In genomic region chr2:167147708-167148107, GRCm38 (mm10) we compare ENCODE assay signal across 17 mouse cellular contexts. TPM values are rescaled to one million over a fixed set of nuclear protein-coding genes. Genes with fewer than 3 reads are reported as not detected.
DNase-seq lines count a peak whose midpoint lies in the region; ATAC-seq and TF ChIP-seq lines count a peak whose summit lies in the region.
"Had no signal": no experiment of that assay in that cellular context is flagged by ENCODE, and none has a peak within 500 bp of the region (broad histone marks: within the 10 kb centered on the region; RNA-seq: fewer than 3 reads in every experiment).

No protein-coding gene starts in this region.

- no peak for ATAC-seq in hindbrain, postnatal 0 days
- ATAC-seq: forebrain, embryonic 16.5 days; midbrain, embryonic 15.5 days had no signal

- H3K27me3 ChIP-seq in thymus, adult 2 months (ENCODE audit: control insufficient read depth, insufficient read depth, low read length), result no peaks in the 10 kb centered on the region
- no peaks in the 10 kb centered on the region for H3K27me3 ChIP-seq in hindbrain, postnatal 0 days (ENCODE audit: insufficient read depth, low read length)
- H3K27me3 ChIP-seq: midbrain, embryonic 15.5 days; neural tube, embryonic 15.5 days had no signal

- 8% methylated on average over 8 of the region's 8 CpGs for WGBS in thymus, adult 2 months
- 82% methylated on average over 8 of the region's 8 CpGs for WGBS in hindbrain, postnatal 0 days

- no peak for TF ChIP-seq CTCF in thymus, adult 2 months (IDR thresholded peaks at IDR 0.05; ENCODE audit: borderline replicate concordance, control insufficient read depth, extremely low read depth, insufficient read depth, low read length, poor library complexity)
- no peak for TF ChIP-seq CTCF in hindbrain, postnatal 0 days (IDR thresholded peaks at IDR 0.05; ENCODE audit: low read depth)

- no peak overlapping the region for H3K4me3 ChIP-seq in thymus, adult 2 months (ENCODE audit: control insufficient read depth, insufficient read depth, low read length)
- no peak overlapping the region for H3K4me3 ChIP-seq in hindbrain, postnatal 0 days (ENCODE audit: low read length)
- H3K4me3 ChIP-seq: limb, embryonic 13.5 days; midbrain, embryonic 15.5 days; neural tube, embryonic 15.5 days had no signal

- H3K4me2 ChIP-seq in hindbrain, postnatal 0 days (ENCODE audit: low read depth, low read length), result no peak overlapping the region
- H3K4me2 ChIP-seq: hindbrain, embryonic 14.5 days; limb, embryonic 13.5 days; midbrain, embryonic 15.5 days; neural tube, embryonic 15.5 days had no signal

- H3K27ac ChIP-seq in thymus, adult 2 months (ENCODE audit: control insufficient read depth, insufficient read depth, low read length), result no peak overlapping the region
- no peak overlapping the region for H3K27ac ChIP-seq in hindbrain, postnatal 0 days
- H3K27ac ChIP-seq: hindbrain, embryonic 14.5 days; limb, embryonic 13.5 days; midbrain, embryonic 15.5 days; neural tube, embryonic 15.5 days had no signal

- H3K9ac ChIP-seq in hindbrain, postnatal 0 days (replicated peaks; ENCODE audit: low read length), result no peak overlapping the region
- H3K9ac ChIP-seq: hindbrain, embryonic 14.5 days; limb, embryonic 13.5 days; midbrain, embryonic 15.5 days; neural tube, embryonic 15.5 days had no signal

- DNase-seq in adrenal gland, postnatal 14 days, result peak; percentile 51
- no peak for DNase-seq in adrenal gland, adult 8-10 months
- peak; percentile 28 for DNase-seq in kidney, postnatal 10 days
- no peak for DNase-seq in kidney, adult 18-20 months
- DNase-seq in thymus, postnatal 4 days, result peak; percentile 19
- DNase-seq in thymus, adult 2 months, result no peak
- no peak for DNase-seq in spleen, postnatal 10 days (ENCODE audit: low spot score in 2 of 2)
- no peak for DNase-seq in hindbrain, postnatal 0 days (ENCODE audit: low spot score)
- DNase-seq: cerebellum, adult 11-12 months; gastrocnemius, postnatal 25 days; kidney, postnatal 14 days; right cerebral cortex, postnatal 14 days had no signal

- no peak for TF ChIP-seq POLR2A in thymus, adult 2 months (IDR thresholded peaks at IDR 0.05; ENCODE audit: control insufficient read depth, extremely low read depth, insufficient read depth, low read length, poor library complexity)

- no peaks in the 10 kb centered on the region for H3K9me3 ChIP-seq in hindbrain, postnatal 0 days (ENCODE audit: low read length)
- H3K9me3 ChIP-seq: midbrain, embryonic 15.5 days; neural tube, embryonic 15.5 days had no signal

- no peaks in the 10 kb centered on the region for H3K36me3 ChIP-seq in thymus, adult 2 months (ENCODE audit: control insufficient read depth, insufficient read depth, low read length)
- H3K36me3 ChIP-seq in hindbrain, postnatal 0 days (ENCODE audit: insufficient read depth, low read length), result no peaks in the 10 kb centered on the region
- H3K36me3 ChIP-seq: limb, embryonic 13.5 days; midbrain, embryonic 15.5 days; neural tube, embryonic 15.5 days had no signal

- peaks cover 18% of the 10 kb centered on the region for H3K4me1 ChIP-seq in thymus, adult 2 months (replicated peaks; ENCODE audit: control insufficient read depth, insufficient read depth, low read length)
- H3K4me1 ChIP-seq in hindbrain, postnatal 0 days (ENCODE audit: insufficient read depth, low read length), result peaks cover 6% of the 10 kb centered on the region; the same call in 1 of the 2 replicates

RNA-seq across cellular contexts. Expression of gene Kcnb1, which starts 42.2 kb away (rescaled TPM):
- total RNA-seq in adrenal gland, postnatal 14 days (2021), result 16.4 and 22.1 TPM in 2 replicates
- 10 to 100 TPM; 12.6 to 27.7 (median 18.8) TPM for total RNA-seq in adrenal gland, adult 8-10 months (2022)
- 1.7 and 2.1 TPM in 2 replicates for polyA plus RNA-seq in thymus, adult 2 months (2012; rRNA removed)
- 21.5 and 33.6 TPM in 2 replicates for total RNA-seq in hindbrain, postnatal 0 days (2014; rRNA removed)
- 4.0 and 5.1 TPM in 2 replicates for polyA plus RNA-seq in hindbrain, postnatal 0 days (2015; fragmentation: Nextera tagmentation; extraction: Ambion mirVana)

Comparison
In these comparisons a context has a peak if more than half of its experiments do, and no peak if none do; other contexts are left out.
1. DNase-seq: peak in adrenal gland, postnatal 14 days (single experiment), kidney, postnatal 10 days (single experiment) and thymus, postnatal 4 days (single experiment); none in adrenal gland, adult 8-10 months (single experiment), kidney, adult 18-20 months (single experiment), thymus, adult 2 months (single experiment), spleen, postnatal 10 days (0 of 2) and hindbrain, postnatal 0 days (single experiment).